Comparison of ENCODE assay signal across 1 mouse cellular context in the genomic region with DNA sequence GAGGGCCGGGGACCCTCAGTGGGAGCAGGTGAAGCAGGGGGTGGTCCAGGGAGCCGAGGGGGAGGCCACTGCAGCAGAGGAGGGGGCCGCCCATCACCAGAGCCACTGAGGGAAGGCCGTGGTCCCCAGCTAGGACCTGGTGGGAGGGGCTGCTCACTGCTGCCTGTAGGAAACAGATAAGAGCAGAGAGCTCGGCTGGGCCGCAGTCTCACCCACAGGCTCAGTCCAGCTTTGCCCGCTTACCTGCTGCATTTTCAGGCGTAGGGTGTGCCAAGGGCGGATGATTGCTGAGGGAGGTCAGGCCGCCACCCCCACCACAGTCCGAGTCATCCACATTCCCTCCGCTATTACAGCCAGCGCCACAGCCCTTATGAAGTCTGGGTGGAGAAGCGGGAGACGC.
TF ChIP-seq lines count a peak whose summit lies in the region.

No protein-coding gene starts in this region.

TF ChIP-seq in MEL, 35 proteins besides CTCF, POLR2A, EP300 and RAD21:
- TF ChIP-seq JUND (IDR thresholded peaks at IDR 0.05; ENCODE audit: low read depth, low read length) (no peak), USF2 (IDR thresholded peaks at IDR 0.05; ENCODE audit: borderline replicate concordance in 1 of 2, insufficient read depth in 1 of 2, low read depth in 1 of 2, low read length in 2 of 2) (no peak), GABPA (IDR thresholded peaks at IDR 0.05; ENCODE audit: low read depth, low read length) (no peak), TBP (IDR thresholded peaks at IDR 0.05; ENCODE audit: low read depth, low read length) (no peak), TCF12 (IDR thresholded peaks at IDR 0.05; ENCODE audit: low read depth, low read length) (peak; percentile 77), KAT2A (conservative IDR thresholded peaks at IDR 0.05; ENCODE audit: low read depth, low read length) (no peak), MEF2A (IDR thresholded peaks at IDR 0.05; ENCODE audit: extremely low read depth, insufficient replicate concordance, low read depth, low read length, poor library complexity, severe bottlenecking) (no peak), TAL1 (IDR thresholded peaks at IDR 0.05; ENCODE audit: low read length) (peak; percentile 94), MYB (IDR thresholded peaks at IDR 0.05; ENCODE audit: low read depth, low read length) (no peak), ZMIZ1 (IDR thresholded peaks at IDR 0.05; ENCODE audit: low read depth, low read length) (no peak), MYC (IDR thresholded peaks at IDR 0.05; ENCODE audit: low read depth, low read length) (no peak), RCOR1 (IDR thresholded peaks at IDR 0.05; ENCODE audit: low read depth, low read length) (no peak), POLR2AphosphoS5 (IDR thresholded peaks at IDR 0.05; ENCODE audit: borderline replicate concordance, low read depth, low read length) (no peak), BHLHE40 (IDR thresholded peaks at IDR 0.05; ENCODE audit: borderline replicate concordance, low read depth, low read length) (no peak), NRF1 (IDR thresholded peaks at IDR 0.05; ENCODE audit: insufficient read depth, low read depth, low read length, poor library complexity, severe bottlenecking) (no peak), USF1 (IDR thresholded peaks at IDR 0.05; ENCODE audit: low read depth, low read length) (no peak), NELFE (IDR thresholded peaks at IDR 0.05; ENCODE audit: low read depth, low read length) (no peak), ZC3H11A (IDR thresholded peaks at IDR 0.05; ENCODE audit: low read depth, low read length) (no peak), ELF1 (IDR thresholded peaks at IDR 0.05; ENCODE audit: low read depth, low read length) (no peak), SMC3 (IDR thresholded peaks at IDR 0.05; ENCODE audit: low read depth, low read length) (no peak), ZNF384 (IDR thresholded peaks at IDR 0.05; ENCODE audit: low read depth, low read length) (no peak), CHD1 (IDR thresholded peaks at IDR 0.05; ENCODE audit: low read depth, low read length) (no peak), MAZ (IDR thresholded peaks at IDR 0.05; ENCODE audit: low read depth, low read length) (peak; percentile 70; the same call in 1 of the 2 replicates), SIN3A (IDR thresholded peaks at IDR 0.05; ENCODE audit: low read length) (no peak), ETS1 (IDR thresholded peaks at IDR 0.05; ENCODE audit: low read depth, low read length) (no peak), ZKSCAN1 (IDR thresholded peaks at IDR 0.05; ENCODE audit: low read depth, low read length) (no peak), CHD2 (IDR thresholded peaks at IDR 0.05; ENCODE audit: low read length) (no peak), MAFK (IDR thresholded peaks at IDR 0.05; ENCODE audit: borderline replicate concordance, low read depth, low read length) (no peak), HCFC1 (IDR thresholded peaks at IDR 0.05; ENCODE audit: low read depth, low read length) (no peak), MXI1 (IDR thresholded peaks at IDR 0.05; ENCODE audit: low read depth, low read length) (no peak), GATA1 (IDR thresholded peaks at IDR 0.05; ENCODE audit: low read depth, low read length) (peak; percentile 61; the same call in 1 of the 2 replicates)
